Mouse (Mus musculus): ENCODE results near the gene Fam118a.
"Not testable (repeated sequence)": the region's sequence is repeated elsewhere in the genome, so short reads cannot be mapped to it uniquely, and the experiment has no call there.

The Fam118a gene

DNA sequence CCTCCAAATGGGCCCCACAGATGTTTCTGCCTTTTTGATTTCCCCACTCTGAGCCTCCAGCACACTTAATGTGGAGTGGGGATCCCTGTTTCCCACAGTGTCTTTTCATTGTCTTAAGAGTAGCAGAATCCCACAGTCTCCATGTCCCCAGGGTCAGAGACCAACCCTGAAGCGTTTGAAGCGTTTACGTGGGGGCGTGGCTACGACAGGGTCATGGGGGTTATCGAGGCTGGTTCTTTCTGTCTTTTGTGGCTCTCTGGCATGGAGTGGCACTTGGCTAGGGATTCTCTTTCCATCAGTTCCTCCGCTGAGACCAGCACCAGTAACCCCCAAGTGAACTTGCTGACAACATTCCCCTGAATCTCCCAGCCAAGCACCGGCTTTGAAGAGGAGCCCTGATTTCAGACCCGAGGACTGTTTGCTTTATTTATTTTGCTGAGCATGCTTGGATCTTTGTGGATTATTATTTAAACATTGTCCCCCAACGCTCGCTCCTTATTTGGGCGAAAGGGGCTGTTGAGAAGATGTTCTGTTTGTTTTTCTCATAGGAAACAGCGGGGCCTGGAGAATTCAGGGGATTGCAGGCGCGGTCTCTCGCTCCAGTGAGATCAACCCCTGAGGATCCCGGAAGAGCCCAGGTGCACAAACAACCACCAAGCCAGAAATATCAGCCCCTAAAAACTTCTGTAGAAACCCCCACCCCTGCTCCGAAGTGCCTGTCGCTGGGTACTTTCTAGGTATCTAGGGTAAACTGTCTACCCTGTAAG is 16.7 kb upstream of the Fam118a start:
- DNase-seq (ENCODE audit: low read depth in 2 of 2, low spot score in 2 of 2), result no peak

DNA sequence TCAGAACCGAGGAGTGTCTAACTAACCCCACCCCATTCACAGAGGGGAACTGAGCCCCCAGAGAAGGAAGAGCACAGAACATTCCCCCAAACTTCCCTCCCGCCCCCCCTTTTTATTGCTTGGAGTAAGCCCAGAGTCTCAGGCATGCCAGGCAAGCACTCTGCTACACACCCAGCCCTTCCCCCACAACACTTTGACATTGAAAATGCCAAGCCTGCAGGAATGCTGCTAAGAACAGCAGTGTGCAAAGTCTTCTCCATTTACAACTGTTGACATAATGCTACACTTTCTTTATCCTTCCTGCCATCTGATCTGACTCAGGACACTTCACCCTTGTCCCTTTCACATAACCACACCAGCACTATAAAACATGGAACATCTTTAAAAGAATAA is 16.1 kb upstream of the Fam118a start:
- DNase-seq (ENCODE audit: low read depth in 2 of 2, low spot score in 2 of 2), result no peak

DNA sequence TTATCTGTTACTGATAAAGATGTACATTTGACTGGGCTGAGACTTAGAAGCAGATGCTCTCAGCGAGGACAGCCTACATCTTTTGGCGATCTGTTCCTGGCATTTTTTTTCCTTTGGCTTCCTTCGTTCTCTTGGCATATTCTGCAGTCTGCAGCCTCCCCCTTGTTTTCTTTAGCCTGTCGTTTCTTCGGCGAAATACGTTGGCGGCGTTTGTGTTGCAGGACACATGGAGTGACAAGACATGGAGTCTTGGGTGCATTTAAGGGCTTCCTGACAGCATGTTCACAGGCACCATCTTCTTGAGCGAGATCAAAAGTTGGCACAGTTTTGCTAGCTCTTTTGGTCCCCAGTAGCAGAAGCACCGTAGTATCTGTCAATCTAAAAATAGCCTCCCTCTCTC is 13.0 kb upstream of the Fam118a start:
- no peak for DNase-seq (ENCODE audit: low read depth in 2 of 2, low spot score in 2 of 2)

DNA sequence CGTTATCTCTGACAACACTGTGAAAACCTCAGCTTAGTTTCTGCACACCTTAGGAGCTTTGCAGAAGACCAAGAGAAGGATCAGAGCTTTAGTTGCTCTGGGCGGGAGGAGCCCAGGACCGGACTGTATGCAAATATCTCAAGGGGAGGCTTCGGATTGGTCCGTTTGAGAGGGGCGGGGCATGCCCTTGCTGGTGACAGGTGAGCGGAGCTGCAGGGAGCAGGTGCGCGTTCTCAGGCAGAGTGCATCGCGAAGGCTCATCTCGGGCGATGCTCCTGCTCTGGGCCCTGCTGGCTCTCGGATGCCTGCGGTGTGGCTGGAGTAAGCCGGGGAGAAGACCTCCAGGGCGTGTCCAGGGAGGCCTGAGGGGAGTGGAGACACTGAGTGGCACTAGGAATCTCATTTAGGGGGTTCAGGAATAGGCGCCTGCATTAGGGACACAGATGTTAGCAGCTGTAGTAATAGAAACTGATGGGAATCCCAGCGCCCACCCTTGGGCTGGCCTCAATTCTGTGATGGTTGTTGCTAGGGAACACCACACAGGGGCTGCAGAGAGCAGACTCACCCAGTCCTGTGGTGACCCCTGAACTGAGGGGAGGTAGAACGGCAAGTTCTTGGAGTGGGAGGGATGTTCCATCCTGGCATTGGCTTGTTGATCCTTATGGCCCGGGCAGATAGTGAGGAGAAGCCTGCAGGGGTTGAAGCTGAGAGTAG is 11.6 kb upstream of the Fam118a start, which contains the start of gene Upk3a:
Gene Upk3a (plus strand): TSS at position 191 of the 714 bp plus-strand sequence.
- DNase-seq (ENCODE audit: low read depth in 2 of 2, low spot score in 2 of 2), result peak in 1 of 2 experiments; percentile 23

DNA sequence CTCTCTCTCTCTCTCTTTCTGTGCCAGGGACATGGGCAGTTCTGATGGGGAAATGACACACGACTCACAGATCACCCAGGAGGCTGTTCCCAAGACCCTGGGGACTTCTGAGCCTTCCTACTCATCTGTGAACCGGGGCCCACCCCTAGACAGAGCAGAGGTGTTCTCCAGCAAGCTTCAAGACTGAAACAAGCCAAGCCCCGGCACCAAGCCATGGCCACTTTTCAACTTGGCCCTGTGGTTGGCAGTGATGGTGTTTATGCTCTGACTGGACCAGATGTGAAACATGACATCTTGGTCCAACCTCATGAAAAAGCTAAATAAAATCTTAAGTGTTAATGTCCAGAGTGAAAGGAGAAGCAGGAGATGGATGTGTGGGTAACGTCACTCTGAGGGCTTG is 6.5 kb upstream of the Fam118a start:
- no peak for DNase-seq (ENCODE audit: low read depth in 2 of 2, low spot score in 2 of 2)

DNA sequence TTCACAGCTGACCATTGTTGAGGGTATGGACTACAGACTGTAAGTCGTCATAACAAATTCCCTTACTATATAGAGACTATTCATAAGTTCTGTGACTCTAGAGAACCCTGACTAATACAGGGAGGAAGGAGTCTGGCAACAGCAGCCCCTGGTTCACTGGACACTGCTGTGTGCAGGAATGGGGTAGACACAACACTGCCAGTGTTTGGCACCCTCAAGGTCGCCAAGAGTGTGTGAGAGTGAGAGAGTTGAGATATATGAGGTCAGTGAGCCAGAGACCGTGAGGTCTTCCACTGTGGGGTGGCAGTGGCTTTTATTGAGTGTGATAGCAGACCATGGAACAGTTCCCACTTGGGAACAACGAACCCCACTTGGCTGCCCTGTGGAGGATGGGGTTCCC is 2.6 kb upstream of the Fam118a start:
- DNase-seq (ENCODE audit: low read depth in 2 of 2, low spot score in 2 of 2), result no peak

DNA sequence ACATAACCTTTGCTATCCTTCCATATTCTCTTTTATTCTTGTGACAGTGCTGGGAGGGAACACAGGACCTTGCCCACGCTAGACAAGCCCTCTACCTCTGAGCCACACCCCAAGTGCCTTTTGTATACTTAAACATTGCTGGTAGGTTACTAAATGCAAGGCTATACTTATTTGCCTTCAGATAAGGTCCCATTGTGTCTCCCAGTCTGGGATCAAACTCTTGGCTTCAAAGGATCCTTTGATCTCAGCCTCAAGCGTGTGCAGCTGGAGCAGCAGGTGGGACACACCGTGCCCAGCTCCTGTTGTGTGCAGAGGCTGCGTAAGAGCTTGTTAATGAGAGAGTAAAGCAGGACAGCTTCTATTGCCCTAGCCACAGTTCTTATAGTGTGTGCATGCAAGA is 1.0 kb upstream of the Fam118a start:
- no peak for DNase-seq (ENCODE audit: low read depth in 2 of 2, low spot score in 2 of 2)

DNA sequence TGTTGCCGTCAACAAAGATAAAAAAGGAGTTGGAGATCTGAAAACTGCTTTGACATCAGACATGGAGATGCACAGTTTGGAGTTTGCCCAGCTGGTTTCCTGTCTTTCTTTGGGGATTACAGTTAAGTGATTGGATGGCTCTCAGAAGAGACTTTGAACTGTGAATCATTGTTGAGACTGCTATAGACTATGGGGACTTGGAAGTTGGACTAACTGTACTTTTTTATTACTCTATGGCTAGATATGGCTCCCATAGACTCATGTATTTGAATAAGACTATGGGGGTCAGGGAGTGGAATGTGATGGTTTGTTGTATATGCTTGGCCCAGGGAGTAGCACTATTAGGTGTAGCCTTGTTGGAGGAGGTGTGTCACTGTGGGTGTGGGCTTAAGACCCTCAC is 1.9 kb downstream of the Fam118a start:
- not testable (repeated sequence) for DNase-seq (ENCODE audit: low read depth in 2 of 2, low spot score in 2 of 2)

DNA sequence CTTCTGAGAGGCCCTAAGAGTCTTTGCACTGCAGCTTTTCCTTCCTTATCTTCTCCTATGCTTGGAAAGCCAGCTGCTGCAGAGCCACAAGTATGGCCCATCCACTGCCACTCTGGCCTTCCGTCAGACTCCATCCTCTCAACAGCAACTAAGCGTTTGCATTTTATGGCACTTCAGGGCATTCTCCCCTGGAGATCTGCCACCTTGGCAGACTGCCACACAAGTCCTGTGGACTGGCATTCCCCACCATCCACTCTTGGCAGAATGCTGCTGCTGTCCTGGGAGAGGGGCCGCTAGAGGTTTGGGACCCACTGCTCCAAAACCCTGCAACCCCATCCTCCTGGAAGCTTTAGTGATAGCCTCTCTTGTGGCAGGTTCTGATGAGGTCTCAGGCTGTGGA is 3.1 kb downstream of the Fam118a start:
- DNase-seq (ENCODE audit: low read depth in 2 of 2, low spot score in 2 of 2), result no peak

DNA sequence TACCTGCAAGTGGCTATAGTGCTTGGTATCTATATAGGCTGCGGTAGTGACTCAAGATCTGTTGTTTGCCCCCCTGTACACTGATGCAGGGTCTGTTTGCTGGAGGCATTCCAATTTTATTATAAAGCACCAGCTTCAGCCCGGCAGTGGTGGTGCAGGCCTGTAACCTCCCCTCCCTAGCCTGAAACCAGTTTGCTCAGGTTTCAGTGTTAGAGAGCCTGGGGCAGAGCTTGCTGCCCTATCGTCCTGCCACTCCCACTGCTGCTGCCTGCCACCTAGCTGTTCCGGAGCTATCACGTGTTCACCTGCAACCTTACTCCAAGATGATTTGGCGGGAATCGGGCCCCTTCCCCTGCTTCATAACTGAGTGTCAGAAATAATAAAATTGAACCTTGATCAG is 5.2 kb downstream of the Fam118a start:
- DNase-seq (ENCODE audit: low read depth in 2 of 2, low spot score in 2 of 2), result not testable (repeated sequence)

DNA sequence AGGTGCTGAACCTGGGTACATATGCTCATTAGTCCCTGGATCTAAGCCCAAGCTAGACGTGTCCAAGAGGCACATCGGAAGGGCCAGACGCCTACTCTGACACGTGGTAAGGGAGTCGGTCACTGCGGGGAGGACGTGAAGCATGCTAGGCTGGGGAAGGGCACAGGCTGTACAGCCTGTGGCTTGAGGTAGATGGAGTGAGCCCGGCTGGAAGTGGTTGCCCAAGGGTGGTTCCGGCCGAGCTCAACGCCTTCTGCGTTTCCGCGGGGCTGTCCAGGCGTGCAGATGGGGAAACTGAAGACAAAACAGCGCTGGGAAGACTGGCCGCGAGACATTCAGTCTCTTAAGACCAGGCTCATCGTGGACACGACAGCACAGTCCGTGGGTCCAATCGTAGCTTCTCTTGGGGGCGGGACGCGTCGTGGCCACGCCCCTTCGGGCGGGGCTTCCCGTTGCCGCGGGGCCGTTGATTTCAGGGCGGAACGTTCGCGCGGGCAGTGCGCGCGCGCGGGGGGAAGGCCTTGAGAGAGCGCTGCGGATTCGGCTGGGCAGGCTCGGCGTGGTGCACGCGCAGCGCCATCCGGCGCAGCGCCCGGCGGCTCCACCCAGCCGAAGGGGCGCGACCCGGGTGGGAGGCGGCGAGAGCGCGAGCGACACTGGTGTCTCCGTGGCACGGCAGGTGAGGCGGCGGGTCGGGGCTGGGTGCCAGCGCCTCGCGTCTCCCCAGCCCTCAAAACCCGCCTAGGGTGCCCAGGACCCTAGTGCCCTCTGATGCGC is 8.0 kb downstream of the Fam118a start:
- DNase-seq (ENCODE audit: low read depth in 2 of 2, low spot score in 2 of 2), result peak; percentile 98 to 99

DNA sequence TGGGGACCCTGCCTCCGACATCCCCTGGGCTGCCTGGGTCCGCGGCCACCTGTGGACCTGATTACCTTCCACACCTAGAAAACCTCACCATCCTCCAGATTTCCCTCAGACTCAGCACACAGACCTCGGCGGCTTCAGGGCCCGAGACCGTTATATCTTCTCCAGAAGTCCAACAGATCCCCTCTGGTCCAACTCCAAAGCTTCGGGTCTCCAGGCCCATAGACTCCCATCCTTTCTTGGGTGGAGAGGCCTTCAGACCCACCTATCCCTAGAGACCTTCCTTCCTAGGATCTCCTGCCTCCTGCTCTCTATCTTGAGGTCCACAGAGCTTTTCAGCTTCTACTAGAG is 8.6 kb downstream of the Fam118a start:
- DNase-seq (ENCODE audit: low read depth in 2 of 2, low spot score in 2 of 2), result no peak

DNA sequence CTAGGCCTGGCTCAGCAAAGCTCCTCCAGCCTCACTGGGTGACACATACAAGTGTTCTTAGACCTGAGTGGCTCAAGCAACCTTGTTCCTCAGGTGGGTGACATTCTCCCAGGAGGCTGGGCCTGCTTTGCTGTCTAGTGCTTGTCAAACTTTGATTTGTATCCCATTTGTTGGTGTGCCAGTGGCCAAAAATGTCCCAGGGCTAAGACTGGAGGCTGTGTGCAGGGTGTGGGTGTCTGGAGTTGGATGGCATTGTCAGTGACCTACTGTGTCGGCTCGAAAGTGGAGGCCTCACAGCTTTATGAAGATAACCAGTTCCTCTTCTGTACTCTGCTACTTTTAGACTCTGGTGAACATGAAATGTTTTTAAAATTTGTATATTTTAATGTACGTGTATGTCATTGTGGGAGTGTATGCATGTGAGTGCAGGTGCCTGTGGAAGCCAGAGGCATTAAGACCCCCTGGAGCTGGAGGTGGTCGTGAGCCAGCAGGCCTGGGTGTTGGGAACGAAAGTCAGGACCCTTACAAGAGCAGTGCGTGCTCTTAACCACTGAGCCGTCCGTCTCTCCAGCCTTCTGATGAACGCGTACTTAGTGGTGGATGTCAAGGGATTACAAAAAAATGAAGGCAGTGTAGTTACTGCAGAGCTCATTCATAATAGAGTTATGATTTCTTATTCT is 12.9 kb downstream of the Fam118a start:
- DNase-seq (ENCODE audit: low read depth in 2 of 2, low spot score in 2 of 2), result no peak

DNA sequence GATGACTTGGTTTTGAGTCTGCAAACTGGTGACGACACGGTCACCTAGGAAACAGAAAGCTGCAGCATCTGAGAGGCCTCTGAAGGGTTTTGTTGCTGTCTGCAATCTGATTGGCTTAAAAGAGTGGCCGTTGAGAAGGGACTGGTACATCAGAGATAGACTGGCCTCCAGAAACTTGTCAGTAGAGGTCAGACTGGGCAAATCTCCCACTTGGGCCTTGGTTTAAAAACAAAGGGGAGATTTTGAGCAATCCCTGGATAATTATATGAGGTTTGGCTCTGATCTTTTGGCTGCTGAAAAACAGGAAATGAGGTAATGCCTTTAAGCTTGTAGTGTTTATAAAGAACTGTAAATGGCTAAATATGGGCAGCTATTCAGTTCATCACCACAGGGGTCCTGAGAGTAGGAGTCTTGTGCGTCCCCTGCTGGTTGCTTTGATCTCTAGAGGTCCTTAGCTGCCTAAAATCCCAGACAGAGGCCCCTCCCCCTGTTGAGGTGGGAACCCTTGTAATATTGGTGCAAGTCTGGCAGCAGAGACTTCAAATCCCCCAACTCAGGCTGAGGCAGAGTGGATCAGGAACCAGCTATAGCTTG is 13.7 kb downstream of the Fam118a start:
- DNase-seq (ENCODE audit: low read depth in 2 of 2, low spot score in 2 of 2), result peak; percentile 78 to 87

DNA sequence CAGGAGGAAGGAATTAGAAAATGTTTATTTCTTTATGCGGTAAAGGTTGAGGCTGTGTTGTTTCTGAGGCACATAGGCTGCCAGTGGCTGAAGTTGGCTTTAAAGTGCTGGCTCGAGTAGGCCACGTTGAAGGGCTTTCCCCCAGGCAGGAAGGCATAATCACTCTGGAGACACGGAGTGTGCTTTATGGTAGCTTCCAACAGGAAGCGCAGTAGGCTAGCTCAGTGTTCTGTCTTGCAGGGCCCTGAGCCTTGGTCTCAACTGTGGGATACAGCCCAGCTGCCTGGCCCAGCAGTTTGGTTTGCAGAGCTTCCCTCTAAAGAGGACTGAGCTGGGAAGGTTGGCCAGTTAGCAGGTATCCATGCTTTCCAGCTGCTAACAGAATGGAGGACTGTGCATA is 14.4 kb downstream of the Fam118a start:
- no peak for DNase-seq (ENCODE audit: low read depth in 2 of 2, low spot score in 2 of 2)

DNA sequence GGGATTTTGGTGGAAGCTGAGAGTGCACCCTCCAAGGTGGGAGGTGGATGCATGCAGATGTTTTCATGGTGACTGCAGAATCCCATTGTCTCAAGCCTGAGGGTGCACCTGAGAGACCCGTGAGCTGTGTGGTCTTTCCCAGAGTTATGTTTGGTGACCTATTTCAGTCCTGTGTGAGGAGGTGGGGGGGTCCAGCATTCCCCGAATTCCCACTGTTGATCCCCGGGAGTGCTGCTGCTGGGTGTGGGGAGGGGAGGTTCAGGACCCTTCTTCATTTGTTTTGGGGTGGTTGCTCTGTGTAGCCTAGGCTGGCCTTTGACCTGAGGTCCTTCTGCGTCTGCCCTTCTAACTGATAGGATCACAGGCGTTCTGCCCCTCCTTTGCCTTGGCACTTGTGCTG is 15.0 kb downstream of the Fam118a start:
- no peak for DNase-seq (ENCODE audit: low read depth in 2 of 2, low spot score in 2 of 2)

DNA sequence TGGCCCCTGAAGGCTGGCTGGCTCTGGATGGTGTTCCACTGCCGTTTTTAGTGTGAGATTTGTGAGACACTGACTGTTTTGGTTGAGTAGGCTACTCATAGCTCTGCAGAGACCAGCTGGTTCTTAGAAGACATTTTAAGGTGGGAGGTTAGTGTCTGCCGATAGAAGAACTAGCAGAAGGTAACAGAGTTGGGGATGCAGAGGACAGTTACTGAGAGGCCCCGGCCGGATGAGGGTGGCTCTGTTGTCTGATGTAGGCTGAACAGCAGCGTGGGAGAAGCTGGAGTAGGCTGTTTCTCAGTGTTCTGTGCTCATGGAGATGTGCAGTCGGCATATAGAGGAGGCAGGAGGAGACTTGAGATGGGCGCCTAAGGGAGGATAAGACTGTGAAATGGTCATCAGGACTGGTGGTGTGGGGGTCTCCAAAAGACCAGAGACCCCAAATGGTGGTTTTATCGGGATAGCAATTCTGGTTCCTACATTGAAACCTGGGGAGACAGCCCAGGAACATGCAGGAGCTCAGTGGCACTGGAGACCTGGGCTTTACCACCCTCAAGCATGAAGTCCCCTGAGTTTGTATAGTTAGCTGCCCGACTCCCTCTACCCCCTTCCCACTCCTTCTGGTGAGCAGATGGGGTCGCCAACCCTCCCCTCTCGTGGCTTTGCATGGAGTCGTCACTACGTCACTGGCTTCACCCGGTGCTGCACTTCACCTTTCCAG is 17.6 kb downstream of the Fam118a start:
- no peak for DNase-seq (ENCODE audit: low read depth in 2 of 2, low spot score in 2 of 2)

DNA sequence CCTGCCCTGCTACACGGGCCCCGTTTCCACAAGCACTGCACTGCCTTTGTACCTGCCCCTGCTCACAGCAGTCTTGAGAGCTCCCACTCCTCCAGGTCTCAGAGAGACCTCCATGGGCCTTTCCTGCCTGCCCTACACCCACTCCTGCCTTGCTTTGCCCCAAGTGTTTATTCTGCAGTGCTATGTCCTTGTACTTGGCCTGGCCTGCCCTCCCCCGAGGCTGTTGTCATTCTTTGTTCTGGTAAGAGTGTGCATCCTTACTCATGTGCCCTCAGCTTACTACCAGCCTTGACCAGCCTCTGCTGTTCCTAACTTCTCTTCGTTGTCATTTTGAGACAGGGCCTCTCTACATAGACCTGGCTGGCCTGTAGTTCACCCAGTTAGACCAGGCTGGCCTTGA is 19.1 kb downstream of the Fam118a start:
- DNase-seq (ENCODE audit: low read depth in 2 of 2, low spot score in 2 of 2), result no peak

DNA sequence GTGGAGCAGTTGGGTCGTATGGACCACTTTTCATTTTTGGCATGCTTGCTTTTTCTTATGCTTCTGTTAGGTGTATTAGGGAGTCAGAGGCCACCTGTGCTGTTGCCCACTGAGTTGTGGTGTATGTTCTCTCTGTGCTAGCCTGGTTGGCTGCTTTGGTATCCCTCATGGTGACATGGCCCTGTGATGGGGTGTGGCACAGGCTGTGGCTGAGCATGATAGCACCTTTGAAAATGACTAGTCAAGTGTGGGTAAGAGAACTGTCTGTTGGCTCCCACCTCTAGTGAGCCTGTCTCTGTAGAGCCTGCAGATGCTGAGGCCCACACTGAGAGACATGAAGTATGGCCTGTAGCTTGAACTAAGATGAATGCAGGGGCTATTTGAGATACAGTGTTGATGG is 21.0 kb downstream of the Fam118a start:
- DNase-seq (ENCODE audit: low read depth in 2 of 2, low spot score in 2 of 2), result no peak

DNA sequence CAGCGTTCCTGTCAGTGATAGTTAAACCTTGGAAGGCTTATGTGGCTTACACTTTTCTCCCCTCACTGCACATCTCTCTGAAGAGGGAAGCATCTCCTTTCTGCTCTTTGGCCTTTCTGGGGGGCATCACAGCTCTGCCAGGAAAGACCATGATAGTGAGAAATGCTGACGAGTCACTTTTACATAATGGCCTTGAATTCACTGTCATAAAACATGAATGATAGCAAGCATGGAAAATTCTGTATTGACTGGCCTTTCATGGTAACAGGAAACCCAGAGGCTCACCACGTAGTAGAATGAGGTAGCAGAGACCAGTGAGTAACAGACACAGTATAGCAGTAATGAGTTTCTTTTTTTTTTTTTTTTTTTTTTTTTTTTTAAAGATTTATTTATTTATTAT is 25.4 kb downstream of the Fam118a start:
- no peak for DNase-seq (ENCODE audit: low read depth in 2 of 2, low spot score in 2 of 2)

Data from CD8-positive naive resting alpha-beta T cell, adult 2 months (primary cell).